Mouse (Mus musculus) monocyte, adult 2 months (primary cell): Measurements from ENCODE around the gene Klf12.

Experiments
- DNase-seq, 2 experiments: peaks; one replicate each; pipeline ENCODE4 v3.0.0; 2022; ENCODE audit warnings: low spot score in 2 of 2, low read depth in 1 of 2

The Klf12 gene

GRCm38 (mm10) chr14:100140370-100140769 is 144.1 kb downstream of the Klf12 start:
- DNase-seq = no peak

GRCm38 (mm10) chr14:100134304-100134703 is 150.2 kb downstream of the Klf12 start:
- no peak for DNase-seq

GRCm38 (mm10) chr14:100132479-100132878 is 152.0 kb downstream of the Klf12 start:
- no peak for DNase-seq

DNA sequence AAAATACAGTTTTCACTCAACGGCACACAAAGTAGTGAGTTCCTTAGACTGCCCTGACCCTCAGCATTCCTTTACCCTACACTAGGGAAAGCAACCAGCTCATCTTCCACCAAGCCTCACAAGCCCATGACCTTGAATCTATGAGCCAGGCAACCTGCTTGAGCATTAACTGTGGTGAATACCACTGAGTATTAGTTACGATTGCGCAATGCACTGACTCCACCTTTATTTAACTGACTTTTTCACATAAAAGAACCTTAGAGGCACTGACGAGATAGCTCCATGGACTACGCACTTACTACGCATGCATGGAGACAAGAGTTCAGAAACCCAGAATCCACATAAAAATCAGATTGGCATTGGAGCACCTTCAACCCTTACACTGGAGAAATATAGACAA is 158.4 kb downstream of the Klf12 start:
- no peak for DNase-seq

- DNase-seq = no peak
Observed at GRCm38 (mm10) chr14:100121075-100121474, 163.4 kb downstream of the Klf12 start.

- no peak for DNase-seq
Observed at GRCm38 (mm10) chr14:100119866-100120265, 164.6 kb downstream of the Klf12 start.

DNA sequence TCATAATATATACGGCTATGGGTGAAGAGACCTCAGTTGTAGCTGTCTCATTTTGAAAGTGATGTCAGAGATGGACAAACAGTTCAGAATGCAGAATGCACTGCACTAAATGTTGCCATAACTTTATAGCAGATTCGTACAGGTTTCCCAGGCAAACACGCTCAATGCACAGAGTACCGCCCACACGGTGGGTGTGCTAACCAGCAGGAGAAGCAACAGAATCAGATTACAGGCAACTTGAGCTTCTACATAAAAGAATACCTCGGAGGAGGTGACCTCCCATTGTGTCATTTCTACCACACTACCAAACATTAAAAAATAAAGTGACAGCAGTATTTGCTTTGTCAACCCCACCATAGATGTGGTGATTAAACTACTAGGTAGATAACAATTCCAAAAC is 171.1 kb downstream of the Klf12 start:
- no peak for DNase-seq

DNA sequence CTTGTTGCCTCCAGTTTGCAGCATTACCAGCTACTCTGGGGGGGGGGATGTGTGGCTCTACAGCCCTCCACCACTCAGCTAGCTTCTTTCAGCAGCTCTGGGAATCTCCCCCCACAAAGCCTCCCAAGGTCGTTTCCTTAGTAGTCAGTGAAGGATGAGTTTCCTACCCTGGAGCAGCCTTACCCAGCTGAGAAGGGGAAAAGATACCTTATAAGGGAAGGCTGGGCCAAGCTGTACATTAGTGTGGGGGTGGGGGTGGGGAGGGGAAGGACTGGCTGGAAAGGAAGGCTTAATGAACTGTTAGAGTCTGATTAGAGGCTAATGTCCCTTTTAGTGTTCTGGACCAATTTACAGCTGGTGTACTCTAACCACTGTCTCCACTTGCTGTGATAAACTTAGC is 172.7 kb downstream of the Klf12 start:
- no peak for DNase-seq

- no peak for DNase-seq
Observed at GRCm38 (mm10) chr14:100109563-100109962, 174.9 kb downstream of the Klf12 start.

DNA sequence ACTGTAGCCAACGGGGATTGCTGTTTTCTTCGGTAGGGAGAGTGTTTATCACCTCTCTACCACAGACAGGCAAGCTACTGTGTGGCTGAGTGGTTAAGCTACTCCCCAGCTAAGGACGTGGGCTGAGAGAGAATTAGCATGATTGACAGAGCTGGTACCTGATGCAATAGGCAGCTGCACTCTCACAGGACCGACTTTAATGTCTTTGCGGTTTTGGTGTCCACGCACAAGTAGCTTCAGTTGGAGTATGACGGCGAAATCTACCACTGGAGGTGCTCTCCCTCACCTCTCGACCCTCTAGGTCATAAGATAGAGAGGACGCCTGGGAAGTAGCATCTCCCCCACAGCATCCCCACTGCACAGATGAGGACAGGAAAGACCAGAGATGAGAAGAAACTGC is 178.9 kb downstream of the Klf12 start:
- DNase-seq = no peak

DNA sequence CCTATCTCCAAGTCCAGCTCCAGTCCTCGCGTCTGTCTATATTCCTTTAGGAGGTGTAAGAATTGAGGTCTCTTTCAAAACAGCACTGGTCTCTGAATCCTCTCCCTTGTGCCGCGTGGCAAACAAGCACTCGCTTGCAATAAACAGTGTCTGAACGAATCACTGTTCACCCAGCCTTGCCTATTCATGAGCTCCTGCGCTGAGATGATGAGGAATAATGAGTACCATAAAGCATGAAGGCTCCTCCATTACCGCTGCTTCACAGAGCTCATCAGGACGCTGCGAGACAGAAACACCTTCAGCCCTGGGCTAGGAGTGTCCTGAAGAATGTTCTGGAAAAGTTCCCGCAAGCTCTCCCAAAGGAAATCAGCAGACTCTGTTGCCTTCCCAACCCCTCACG is 179.7 kb downstream of the Klf12 start:
- DNase-seq = no peak

DNA sequence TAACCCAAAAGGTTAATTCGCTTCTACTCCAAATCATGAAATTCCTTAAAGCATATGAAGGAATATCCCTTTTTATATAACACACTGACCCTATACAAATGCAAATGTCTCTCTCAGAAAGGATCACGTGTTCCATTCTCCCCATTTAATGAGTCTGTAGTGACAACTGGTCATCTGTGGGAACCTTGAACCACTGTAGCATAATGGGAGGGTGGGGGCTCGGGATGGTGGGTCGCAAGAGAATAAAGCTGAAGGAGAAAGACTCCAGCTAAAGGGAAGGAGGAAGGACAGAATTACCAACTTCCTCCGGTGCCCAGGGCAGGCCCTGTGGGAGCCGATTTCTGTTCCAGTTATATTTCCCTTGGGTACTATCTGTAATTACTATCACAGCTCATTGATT is 180.7 kb downstream of the Klf12 start:
- DNase-seq = no peak

GRCm38 (mm10) chr14:100097208-100098189 is 187.0 kb downstream of the Klf12 start:
- DNase-seq = no peak

GRCm38 (mm10) chr14:100095730-100096129 is 188.7 kb downstream of the Klf12 start:
- DNase-seq = no peak

DNA sequence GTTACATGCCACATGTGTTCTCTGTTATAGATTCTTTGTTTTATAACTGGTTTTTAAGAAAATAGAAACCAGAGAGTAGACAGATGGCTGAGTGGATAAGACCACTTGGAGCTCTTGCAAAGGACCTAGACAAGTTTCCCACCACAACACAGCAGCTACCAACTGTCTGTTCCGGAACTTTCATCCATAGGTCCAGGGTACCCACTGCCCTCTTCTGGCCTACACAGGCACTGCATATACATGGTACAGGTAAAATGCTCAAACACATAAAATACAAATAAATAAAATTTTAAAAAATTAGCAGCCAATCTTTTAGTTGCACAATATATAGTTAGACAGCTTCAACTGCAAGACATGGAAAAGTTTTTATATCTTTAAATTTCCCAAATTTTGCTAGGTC is 194.0 kb downstream of the Klf12 start:
- DNase-seq = no peak

- no peak for DNase-seq
Observed at GRCm38 (mm10) chr14:100079620-100080019, 204.9 kb downstream of the Klf12 start.

- no peak for DNase-seq
Observed at GRCm38 (mm10) chr14:100072431-100073195, 211.9 kb downstream of the Klf12 start.

- DNase-seq = no peak
Observed at GRCm38 (mm10) chr14:100069543-100070090, 214.9 kb downstream of the Klf12 start.

DNA sequence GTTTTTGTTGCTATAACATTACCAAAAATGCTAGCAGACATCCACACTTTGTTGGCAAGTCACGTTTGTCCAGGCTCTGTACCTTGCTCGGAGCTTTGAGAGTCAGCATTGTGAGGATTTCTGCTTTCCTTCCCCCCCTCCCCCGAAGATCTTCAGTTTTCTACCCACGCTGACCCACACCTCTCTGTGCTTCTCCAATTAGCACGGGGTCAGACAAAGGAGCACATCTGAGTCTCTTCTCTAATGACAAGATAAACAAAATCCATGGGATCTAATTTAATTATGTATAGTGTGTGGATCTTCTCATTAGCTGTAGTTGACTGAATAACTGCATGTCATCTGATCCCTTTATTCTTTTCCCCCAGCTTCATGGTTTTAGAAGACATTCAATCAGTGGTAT is 215.8 kb downstream of the Klf12 start:
- no peak for DNase-seq

- DNase-seq = no peak
Observed at GRCm38 (mm10) chr14:100062516-100062915, 222.0 kb downstream of the Klf12 start.

- DNase-seq = no peak
Observed at GRCm38 (mm10) chr14:100054150-100054549, 230.3 kb downstream of the Klf12 start.

DNA sequence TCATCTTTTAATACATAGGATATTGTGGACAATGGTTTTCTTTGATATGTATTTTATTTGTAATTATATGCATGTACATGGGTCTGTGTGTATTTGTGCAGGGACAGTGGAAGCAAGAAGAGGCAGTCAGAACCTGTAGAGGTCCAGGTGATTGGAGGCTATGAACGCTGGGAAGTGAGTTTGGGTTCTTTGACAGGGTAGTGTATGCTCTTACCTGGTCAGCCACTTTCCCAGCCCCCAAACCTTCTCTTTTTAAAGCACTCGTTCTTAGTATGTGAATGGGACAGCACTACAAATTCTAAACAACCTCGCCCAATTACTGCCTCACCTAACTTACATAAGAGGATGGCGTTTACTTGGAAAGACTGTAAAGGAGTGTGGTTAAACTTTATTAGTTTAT is 231.0 kb downstream of the Klf12 start:
- DNase-seq = no peak
